Mouse (Mus musculus) brown adipose tissue, adult 24 weeks (tissue): ENCODE results near the gene Dpm2. TPM values are rescaled to one million over a fixed set of nuclear protein-coding genes. Genes with fewer than 3 reads are reported as not detected.

Experiments
- H3K27ac ChIP-seq: fragments of 200-500 bp; replicated peaks from 2 replicates; pipeline ENCODE4 v1.5.1; 2012; ENCODE audit warnings: low read depth, mild to moderate bottlenecking, low read length
- H3K4me1 ChIP-seq: fragments of 200-500 bp; 2 replicates; pipeline ENCODE4 v1.6.1; 2012; ENCODE audit warnings: low read length, mixed read lengths; ENCODE audit not compliant: control insufficient read depth, insufficient read depth, insufficient read length
- H3K4me3 ChIP-seq: fragments of 200-500 bp; 2 replicates; pipeline ENCODE4 v1.5.1; 2012; ENCODE audit warnings: low read depth, mild to moderate bottlenecking, low read length, moderate library complexity; ENCODE audit not compliant: insufficient read depth
- polyA plus RNA-seq: library from polyadenylated mRNA; stranded (reverse); fragments of >200 nt; gene quantifications from 2 replicates; pipeline ENCODE4 v1.2.4, GENCODE M21; 2012; ENCODE audit not compliant: missing spikeins, insufficient read depth, insufficient read length

Dpm2 gene
- polyA plus RNA-seq, 1 experiment, result 37.5 TPM

DNA sequence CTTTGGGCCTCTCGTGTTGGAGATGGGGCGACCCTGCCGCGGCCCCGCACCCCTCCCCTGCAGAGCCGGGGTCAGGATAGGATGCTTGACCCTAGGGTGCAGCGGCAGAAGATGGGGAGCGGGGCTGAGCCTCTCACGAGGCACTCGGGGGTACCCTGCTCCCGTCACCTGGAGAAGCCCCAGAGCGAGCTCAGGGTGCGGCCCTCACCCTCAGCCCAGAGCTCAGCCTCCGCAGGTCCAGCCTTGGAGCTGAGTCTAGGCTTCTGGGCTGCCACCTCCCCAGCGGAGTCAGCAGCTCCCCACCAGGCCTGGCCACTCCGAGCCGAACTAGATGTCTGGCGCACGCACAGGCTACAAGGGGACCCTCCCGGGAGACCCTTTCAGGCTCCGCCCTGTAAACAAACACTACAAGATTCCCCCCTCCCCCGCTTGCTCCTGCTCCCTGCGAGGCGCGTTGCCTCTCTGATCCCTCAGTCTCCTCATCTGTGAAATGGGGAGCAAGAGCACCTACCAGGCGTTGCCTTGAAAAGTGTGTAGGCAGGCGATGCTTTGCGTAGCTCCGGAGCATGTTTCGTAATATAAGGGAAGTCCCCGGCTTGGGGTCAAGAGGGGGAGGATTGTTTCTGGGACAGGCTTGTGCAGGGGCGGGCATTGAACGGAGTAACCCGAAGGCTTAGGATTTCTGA lies 36.7 kb downstream of the Dpm2 start:
- Histone ChIP-seq H3K4me1 (peaks cover 7% of the 10 kb centered on the region; the same call in 1 of the 2 replicates), H3K4me3 (peak overlapping the region; percentile 92), H3K27ac (peak overlapping the region; percentile 43)

GRCm38 (mm10) chr2:32608141-32608777 lies 37.6 kb downstream of the Dpm2 start:
- Histone ChIP-seq H3K27ac (peak overlapping the region; percentile 93), H3K4me3 (peak overlapping the region; percentile 92), H3K4me1 (peaks cover 7% of the 10 kb centered on the region; the same call in 1 of the 2 replicates)

DNA sequence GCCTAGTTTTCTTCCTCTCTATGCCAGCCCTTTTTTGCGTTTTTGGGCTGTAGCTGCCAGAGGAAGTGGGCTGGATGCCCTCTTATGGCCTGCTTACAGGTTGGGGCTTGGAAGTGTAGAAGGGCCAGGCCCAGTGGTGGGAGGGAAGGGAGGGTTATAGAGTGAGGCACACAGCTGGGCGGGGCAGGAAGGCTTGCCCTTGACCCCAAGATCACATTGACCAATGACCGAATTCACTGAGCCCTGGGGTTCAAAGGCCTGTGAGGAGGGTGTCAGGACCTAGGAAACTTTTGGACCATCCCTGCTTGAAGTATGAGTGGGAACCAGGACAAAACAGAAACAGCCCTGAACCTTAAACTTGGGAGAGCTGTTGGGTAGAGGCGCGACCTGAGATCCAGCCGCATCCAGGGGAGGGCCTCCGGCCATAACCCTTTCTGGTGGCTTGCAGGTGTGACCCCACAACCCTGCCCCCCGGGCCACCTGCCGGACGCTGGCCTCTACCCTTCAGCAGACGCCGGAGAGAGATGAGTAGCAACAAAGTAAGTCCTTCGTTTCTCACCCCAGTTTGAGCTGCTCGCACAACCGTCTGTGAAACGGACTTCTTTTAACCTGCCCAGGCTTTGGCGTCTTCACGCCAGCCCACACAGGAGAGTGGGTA lies 38.2 kb downstream of the Dpm2 start:
- H3K4me3 ChIP-seq, result peak overlapping the region; percentile 92
- peak overlapping the region; percentile 93 for H3K27ac ChIP-seq
- H3K4me1 ChIP-seq, result peaks cover 7% of the 10 kb centered on the region; the same call in 1 of the 2 replicates

GRCm38 (mm10) chr2:32610610-32611229 lies 40.1 kb downstream of the Dpm2 start:
- H3K4me1 ChIP-seq, result peaks cover 7% of the 10 kb centered on the region; the same call in 1 of the 2 replicates
- H3K4me3 ChIP-seq, result peak overlapping the region; percentile 92
- 0 out of 2 replicates have a peak overlapping the region, but pooled peaks have one; percentile 4 for H3K27ac ChIP-seq

DNA sequence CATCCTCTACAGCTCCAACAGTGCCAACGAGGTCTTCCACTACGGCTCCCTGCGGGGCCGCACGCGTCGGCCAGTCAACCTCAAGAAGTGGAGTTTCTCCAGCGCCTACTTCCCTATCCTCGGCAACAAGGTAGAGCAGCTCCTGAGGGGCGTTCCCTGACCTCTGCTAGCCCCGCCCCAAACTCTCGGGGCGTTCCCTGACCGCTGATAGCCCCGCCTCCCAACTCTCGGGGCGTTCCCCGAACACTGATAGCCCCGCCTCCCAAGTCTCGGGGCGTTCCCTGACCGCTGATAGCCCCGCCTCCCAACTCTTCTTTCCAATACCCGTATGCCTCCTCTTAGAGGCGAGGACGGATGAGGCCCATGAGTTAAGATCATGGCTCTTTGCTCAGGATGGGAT lies 41.6 kb downstream of the Dpm2 start:
- H3K27ac ChIP-seq, result no peak overlapping the region
- H3K4me1 ChIP-seq, result peaks cover 7% of the 10 kb centered on the region; the same call in 1 of the 2 replicates
- no peak overlapping the region for H3K4me3 ChIP-seq

GRCm38 (mm10) chr2:32617109-32617508 lies 46.5 kb downstream of the Dpm2 start:
- H3K4me1 ChIP-seq, result peaks cover 17% of the 10 kb centered on the region
- H3K27ac ChIP-seq, result no peak overlapping the region
- H3K4me3 ChIP-seq, result no peak overlapping the region

- Histone ChIP-seq H3K4me3 (no peak overlapping the region), H3K4me1 (peaks cover 17% of the 10 kb centered on the region), H3K27ac (no peak overlapping the region)
Measured at GRCm38 (mm10) chr2:32617601-32618000, 46.9 kb downstream of the Dpm2 start.

- H3K4me3 ChIP-seq, result no peak overlapping the region
- H3K27ac ChIP-seq, result 0 out of 2 replicates have a peak overlapping the region, but pooled peaks have one; percentile 36
- H3K4me1 ChIP-seq, result peaks cover 18% of the 10 kb centered on the region
Measured at GRCm38 (mm10) chr2:32618051-32618450, 47.4 kb downstream of the Dpm2 start.

- peaks cover 23% of the 10 kb centered on the region for H3K4me1 ChIP-seq
Measured at GRCm38 (mm10) chr2:32620682-32621516, 50.2 kb downstream of the Dpm2 start.

GRCm38 (mm10) chr2:32621517-32621859 lies 50.8 kb downstream of the Dpm2 start, which contains the start of gene Ak1:
Ak1 (plus strand) TSS chr2:32621758.
- Histone ChIP-seq H3K4me1 (peaks cover 23% of the 10 kb centered on the region), H3K27ac (peak within 1 kb of the TSS; percentile 97), H3K4me3 (peak within 1 kb of the TSS; percentile 19)

More at GRCm38 (mm10) chr2:32620682-32621516, 50.2 kb downstream of the Dpm2 start:
- H3K4me3 ChIP-seq, result peak overlapping the region; percentile 19
- H3K27ac ChIP-seq, result peak overlapping the region; percentile 97

Other genes starting within 250 kb of the Dpm2 start
- 18.7 and 22.4 TPM in 2 replicates for gene Ciz1, start 218.5 kb upstream of the Dpm2 start, polyA plus RNA-seq
- 2.6 and 7.4 TPM in 2 replicates for gene Dnm1, start 217.5 kb upstream of the Dpm2 start, polyA plus RNA-seq
- 296 and 402 TPM in 2 replicates for gene 1110008P14Rik, start 188.9 kb upstream of the Dpm2 start, polyA plus RNA-seq
- 2.7 TPM in 1 of 2 replicates, not detected in the other for gene Lcn2, start 182.6 kb upstream of the Dpm2 start, polyA plus RNA-seq
- 87.7 and 101 TPM in 2 replicates for gene Ptges2, start 175.0 kb upstream of the Dpm2 start, polyA plus RNA-seq
- gene Naif1, start 120.4 kb upstream of the Dpm2 start, polyA plus RNA-seq, result 1.8 and 2.1 TPM in 2 replicates
- 9.2 and 11.0 TPM in 2 replicates for gene Slc25a25, start 119.4 kb upstream of the Dpm2 start, polyA plus RNA-seq
- gene Fam102a, start 35.5 kb upstream of the Dpm2 start, polyA plus RNA-seq, result 6.3 and 15.4 TPM in 2 replicates
- gene Pip5kl1, start 3.9 kb downstream of the Dpm2 start, polyA plus RNA-seq, result not detected in 2 replicates
- not detected in 2 replicates for gene 9430097D07Rik, start 4.8 kb downstream of the Dpm2 start, polyA plus RNA-seq
- gene St6galnac4, start 16.2 kb downstream of the Dpm2 start, polyA plus RNA-seq, result 2.4 and 3.0 TPM in 2 replicates
- gene St6galnac6, start 28.9 kb downstream of the Dpm2 start, polyA plus RNA-seq, result 79.5 and 87.3 TPM in 2 replicates
- gene Ak1, start 50.9 kb downstream of the Dpm2 start, polyA plus RNA-seq, result 87.5 and 109 TPM in 2 replicates
- gene Eng, start 75.7 kb downstream of the Dpm2 start, polyA plus RNA-seq, result 22.4 and 28.7 TPM in 2 replicates
- 2.8 and 2.9 TPM in 2 replicates for gene Fpgs, start 133.3 kb downstream of the Dpm2 start, polyA plus RNA-seq
- gene Cdk9, start 142.2 kb downstream of the Dpm2 start, polyA plus RNA-seq, result 27.3 and 27.6 TPM in 2 replicates
- gene Sh2d3c, start 150.2 kb downstream of the Dpm2 start, polyA plus RNA-seq, result 4.4 and 6.3 TPM in 2 replicates
- not detected in 2 replicates for gene 6330409D20Rik, start 170.2 kb downstream of the Dpm2 start, polyA plus RNA-seq
- gene Tor2a, start 186.4 kb downstream of the Dpm2 start, polyA plus RNA-seq, result 16.8 and 17.6 TPM in 2 replicates
- not detected in 2 replicates for gene Ttc16, start 204.8 kb downstream of the Dpm2 start, polyA plus RNA-seq
- gene Ptrh1, start 204.9 kb downstream of the Dpm2 start, polyA plus RNA-seq, result 1.1 and 3.5 TPM in 2 replicates
- not detected in 2 replicates for gene Cfap157, start 213.6 kb downstream of the Dpm2 start, polyA plus RNA-seq